Mouse (Mus musculus): Measurements from ENCODE around the gene Steap2.

GRCm38 (mm10) chr5:5686973-5687372 is 7.4 kb downstream of the Steap2 start:
- TF ChIP-seq CTCF (IDR thresholded peaks at IDR 0.05; ENCODE audit: low read depth) (no peak), EP300 (IDR thresholded peaks at IDR 0.05; ENCODE audit: low read depth) (no peak)
